Mouse (Mus musculus) Muller cell, postnatal 12 days (primary cell): ENCODE data around the gene Vrk1.
A peak's percentile ranks its signal among the peaks of the same experiment; 100 is the strongest.

ENCODE experiments used
- DNase-seq: peaks from one replicate; pipeline ENCODE4 v3.0.0-alpha.2; 2015; ENCODE audit errors: inconsistent ontology term

The Vrk1 gene

DNA sequence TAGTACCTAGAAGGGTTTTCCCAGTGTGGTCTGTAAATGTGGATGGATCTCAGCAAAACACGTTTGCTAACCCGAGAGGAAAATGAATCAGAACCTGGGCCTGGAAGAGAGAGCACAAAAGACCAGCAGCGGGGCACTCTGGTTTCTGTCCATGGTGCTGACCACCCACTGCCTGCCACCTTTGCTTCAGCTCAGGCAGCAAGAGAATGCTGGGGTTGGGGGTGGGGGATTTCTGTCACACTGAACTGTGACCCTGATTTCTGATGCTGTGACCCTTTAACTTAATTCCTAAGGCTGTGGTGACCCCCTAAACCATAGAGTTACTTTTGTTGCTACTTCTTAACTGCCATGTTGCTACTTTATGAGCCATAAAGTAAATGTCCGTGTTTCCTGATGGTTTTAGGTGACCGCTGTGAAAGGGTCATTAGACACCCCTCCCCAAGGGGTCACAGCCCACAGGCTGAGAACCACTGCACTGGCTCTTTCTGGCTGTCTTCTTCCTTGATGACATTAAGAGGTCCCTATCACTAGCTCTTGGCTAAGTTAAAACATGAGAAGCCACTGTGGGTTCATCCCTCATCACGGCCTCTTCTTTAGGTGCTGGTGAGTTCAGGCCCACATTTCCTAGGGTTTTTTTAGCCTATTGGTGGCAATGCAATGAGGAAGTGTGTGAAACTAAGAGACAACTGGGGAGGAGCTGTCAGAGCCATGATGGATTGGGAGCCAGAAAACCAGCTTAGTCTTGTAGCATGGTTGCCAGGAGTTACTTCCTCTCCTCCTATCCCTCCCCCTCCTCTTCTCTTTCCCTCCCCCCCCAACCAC lies 105.3 kb downstream of the Vrk1 start:
- peak; percentile 55 for DNase-seq

- peak; percentile 34 for DNase-seq
Observed at GRCm38 (mm10) chr12:106115892-106116206, 105.8 kb downstream of the Vrk1 start.

DNA sequence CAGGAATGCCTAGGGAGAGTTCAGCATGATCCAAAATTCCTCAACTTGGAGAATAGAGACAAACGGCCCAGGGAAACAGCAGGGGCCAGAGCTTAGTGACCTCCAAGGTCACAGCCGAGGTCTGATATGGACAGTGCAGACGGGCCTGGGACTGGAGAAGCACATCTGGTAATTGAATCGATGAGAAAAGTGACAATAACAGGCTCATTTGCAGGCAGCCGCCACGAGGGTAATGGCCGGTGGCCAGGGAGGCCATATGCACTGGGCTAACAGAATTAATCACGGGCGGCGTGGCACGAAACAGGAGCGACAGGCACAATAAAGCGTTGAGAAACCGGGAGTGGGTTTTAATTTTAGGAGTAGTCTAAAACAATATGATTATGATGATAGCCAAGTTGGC lies 113.2 kb downstream of the Vrk1 start:
- DNase-seq = no peak

- no peak for DNase-seq
Observed at GRCm38 (mm10) chr12:106124581-106124980, 114.6 kb downstream of the Vrk1 start.
